In the genomic region with DNA sequence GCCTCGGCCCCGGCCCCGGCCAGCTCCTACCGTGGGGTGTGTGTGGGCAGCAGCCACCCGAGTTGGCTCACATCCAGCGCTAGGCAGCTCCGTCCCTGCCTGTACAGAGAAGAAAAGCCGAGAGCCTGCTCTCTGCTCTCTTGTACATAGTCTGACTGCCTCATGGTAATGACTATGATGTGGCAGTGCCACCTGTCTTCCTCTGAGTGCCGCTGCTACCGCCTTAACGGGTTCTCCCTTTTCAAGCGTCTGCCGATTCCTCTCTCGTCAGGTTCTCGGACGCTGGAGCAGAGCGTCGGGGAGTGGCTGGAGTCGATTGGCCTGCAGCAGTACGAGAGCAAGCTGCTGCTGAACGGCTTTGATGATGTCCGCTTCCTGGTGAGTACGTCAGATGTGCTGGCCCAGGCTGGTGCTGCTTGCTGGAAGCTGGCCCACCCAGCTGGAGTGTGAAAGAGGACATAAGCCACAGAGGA, we compare ENCODE assay signal across 8 mouse cellular contexts. TPM values are rescaled to one million over a fixed set of nuclear protein-coding genes. Genes with fewer than 3 reads are reported as not detected.
A peak's percentile ranks its signal among the peaks of the same experiment; 100 is the strongest.
DNase-seq lines count a peak whose midpoint lies in the region; ATAC-seq and TF ChIP-seq lines count a peak whose summit lies in the region.

No protein-coding gene starts in this region.

- H3K9ac ChIP-seq in midbrain, postnatal 0 days (replicated peaks; ENCODE audit: low read length, poor library complexity, severe bottlenecking) = peak overlapping the region; percentile 64

- no peaks in the 10 kb centered on the region for H3K27me3 ChIP-seq in midbrain, postnatal 0 days (ENCODE audit: insufficient read depth, low read length)

- peak overlapping the region; percentile 69 for H3K27ac ChIP-seq in midbrain, postnatal 0 days (ENCODE audit: low read depth, low read length)

- 15% methylated on average over 23 of the region's 23 CpGs for WGBS in midbrain, postnatal 0 days

- H3K4me2 ChIP-seq in midbrain, postnatal 0 days (ENCODE audit: low read depth, low read length, poor library complexity, severe bottlenecking) = peak overlapping the region; percentile 59

- ATAC-seq in midbrain, postnatal 0 days (ENCODE audit: low FRiP score) = peak; percentile 73
- ATAC-seq in granulocyte monocyte progenitor cell, adult 5-6 weeks (replicated peaks; ENCODE audit: poor library complexity, severe bottlenecking) = no peak

- H3K4me3 ChIP-seq in midbrain, postnatal 0 days (ENCODE audit: low read depth, low read length) = peak overlapping the region; percentile 31

- DNase-seq in adrenal gland, postnatal 14 days = peak; percentile 37
- DNase-seq in adrenal gland, postnatal 36 days = no peak
- DNase-seq in cerebellum, adult 11 months = peak; percentile 30
- peak; percentile 46 to 72 for DNase-seq in frontal cortex, adult 2 months (ENCODE audit: extremely low spot score in 1 of 2, low spot score in 1 of 2)
- peak; percentile 52 to 65 for DNase-seq in left cerebral cortex, adult 9 months (ENCODE audit: low spot score in 2 of 2)
- peak; percentile 91 for DNase-seq in midbrain, postnatal 0 days (ENCODE audit: low spot score)
- no peak for DNase-seq in urinary bladder, adult 18-20 months (ENCODE audit: low spot score in 2 of 2)

- peaks cover 30% of the 10 kb centered on the region for H3K4me1 ChIP-seq in midbrain, postnatal 0 days (ENCODE audit: insufficient read depth, low read length)

- no peaks in the 10 kb centered on the region; the same call in 1 of the 2 replicates for H3K36me3 ChIP-seq in midbrain, postnatal 0 days (ENCODE audit: insufficient read depth, low read length)

- H3K9me3 ChIP-seq in midbrain, postnatal 0 days (ENCODE audit: low read length) = no peaks in the 10 kb centered on the region

- peak; percentile 83 for TF ChIP-seq CTCF in midbrain, postnatal 0 days (IDR thresholded peaks at IDR 0.05)

RNA-seq across cellular contexts. Expression of gene Tcp11, which starts 38.1 kb away (rescaled TPM):
- not detected in 2 replicates for total RNA-seq in adrenal gland, postnatal 14 days (2021)
- total RNA-seq in adrenal gland, postnatal 36 days (2021) = not detected
- polyA plus RNA-seq in frontal cortex, adult 2 months (2012; rRNA removed) = 0.55 and 1.0 TPM in 2 replicates
- 4.1 and 8.2 TPM in 2 replicates for total RNA-seq in midbrain, postnatal 0 days (2014; rRNA removed)
- 2.3 and 2.5 TPM in 2 replicates for polyA plus RNA-seq in midbrain, postnatal 0 days (2015; fragmentation: Nextera tagmentation; extraction: Ambion mirVana)
- 0.60 TPM in 1 of 2 replicates, not detected in the other for total RNA-seq in granulocyte monocyte progenitor cell, adult 5-6 weeks (2014; fragmentation: Nextera tagmentation)
- 2.1 and 2.4 TPM in 2 replicates for total RNA-seq in granulocyte monocyte progenitor cell, adult 5-6 weeks (2017)

Comparison
In these comparisons a context has a peak if more than half of its experiments do, and no peak if none do; other contexts are left out.
1. DNase-seq: peak in adrenal gland, postnatal 14 days (single experiment), cerebellum, adult 11 months (single experiment), frontal cortex, adult 2 months (2 of 2), left cerebral cortex, adult 9 months (2 of 2) and midbrain, postnatal 0 days (single experiment); none in adrenal gland, postnatal 36 days (0 of 2) and urinary bladder, adult 18-20 months (0 of 2).